26 mouse cellular contexts compared by ENCODE assay signal in the genomic region with DNA sequence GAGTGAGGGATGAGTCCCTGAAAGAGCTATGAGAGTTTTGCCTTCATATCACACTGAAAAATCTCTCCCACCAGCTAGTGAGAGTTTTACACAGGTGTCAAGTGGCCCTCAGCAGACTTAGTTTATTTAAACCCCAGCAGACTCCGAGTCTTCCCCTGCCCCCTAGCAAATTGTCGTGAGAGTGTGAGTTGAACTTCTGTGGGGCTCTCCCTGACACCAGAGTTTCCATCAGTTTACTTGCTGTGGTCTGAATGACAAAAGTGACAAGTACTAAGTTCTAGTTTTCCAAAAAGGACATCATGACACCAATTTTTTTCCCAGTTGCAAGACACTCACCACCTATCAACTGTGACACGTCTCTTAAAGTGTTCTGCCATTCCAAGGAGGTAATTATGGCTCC. TPM values are rescaled to one million over a fixed set of nuclear protein-coding genes. Genes with fewer than 3 reads are reported as not detected.
"Had no signal": no experiment of that assay in that cellular context is flagged by ENCODE, and none has a peak within 500 bp of the region (broad histone marks: within the 10 kb centered on the region; RNA-seq: fewer than 3 reads in every experiment).

No protein-coding gene starts in this region.

- H3K27me3 ChIP-seq: kidney, embryonic 15.5 days; limb, embryonic 13.5 days; liver, embryonic 15.5 days; lung, embryonic 15.5 days; midbrain, embryonic 15.5 days; neural tube, embryonic 12.5 days; neural tube, embryonic 15.5 days had no signal

- H3K9me3 ChIP-seq: kidney, embryonic 15.5 days; limb, embryonic 10.5 days; limb, embryonic 13.5 days; liver, embryonic 12.5 days; liver, embryonic 15.5 days; lung, embryonic 15.5 days; megakaryocyte, embryonic 14.5 days; midbrain, embryonic 10.5 days; midbrain, embryonic 15.5 days; neural tube, embryonic 12.5 days; neural tube, embryonic 15.5 days had no signal

- H3K4me3 ChIP-seq: kidney, embryonic 15.5 days; layer of hippocampus, adult 2 months; limb, embryonic 10.5 days; limb, embryonic 13.5 days; liver, embryonic 12.5 days; liver, embryonic 15.5 days; lung, embryonic 15.5 days; megakaryocyte, embryonic 14.5 days; midbrain, embryonic 10.5 days; midbrain, embryonic 15.5 days; neural tube, embryonic 12.5 days; neural tube, embryonic 15.5 days had no signal

- DNase-seq: kidney, adult 2 months; kidney, postnatal 10 days; kidney, postnatal 4 days; layer of hippocampus, adult 9-11 months; liver; lung, adult 18-20 months; lung, postnatal 10 days; lung, postnatal 36 days; right cerebral cortex, adult 18-20 months; right cerebral cortex, postnatal 14 days; right cerebral cortex, postnatal 4 days; thymus, adult 18-20 months; thymus, postnatal 36 days had no signal

- H3K4me1 ChIP-seq: kidney, embryonic 15.5 days; limb, embryonic 10.5 days; limb, embryonic 13.5 days; liver, embryonic 15.5 days; midbrain, embryonic 10.5 days; midbrain, embryonic 15.5 days; neural tube, embryonic 12.5 days; neural tube, embryonic 15.5 days had no signal

- H3K4me2 ChIP-seq: kidney, embryonic 15.5 days; limb, embryonic 13.5 days; liver, embryonic 12.5 days; liver, embryonic 15.5 days; lung, embryonic 15.5 days; midbrain, embryonic 15.5 days; neural tube, embryonic 12.5 days; neural tube, embryonic 15.5 days had no signal

- H3K27ac ChIP-seq: kidney, embryonic 15.5 days; layer of hippocampus, adult 2 months; limb, embryonic 10.5 days; limb, embryonic 13.5 days; liver, embryonic 12.5 days; liver, embryonic 15.5 days; lung, embryonic 15.5 days; midbrain, embryonic 10.5 days; midbrain, embryonic 15.5 days; neural tube, embryonic 12.5 days; neural tube, embryonic 15.5 days had no signal

- ATAC-seq: intestine, postnatal 0 days; liver, embryonic 12.5 days; midbrain, embryonic 15.5 days had no signal

- H3K9ac ChIP-seq: kidney, embryonic 15.5 days; limb, embryonic 13.5 days; liver, embryonic 12.5 days; liver, embryonic 15.5 days; lung, embryonic 15.5 days; midbrain, embryonic 15.5 days; neural tube, embryonic 12.5 days; neural tube, embryonic 15.5 days had no signal

RNA-seq across cellular contexts. Expression of a gene that starts 58.7 kb away (rescaled TPM):
- polyA plus RNA-seq: kidney, adult 2 months; lung, embryonic 15.5 days had no signal
